Mouse (Mus musculus) bone marrow, adult 2 months (tissue): ENCODE measurements around the gene Nabp1.

Source experiments
- CTCF ChIP-seq: fragments of 200-500 bp; IDR thresholded peaks from 2 replicates; pipeline ENCODE4 v1.5.1; 2011; ENCODE audit warnings: low read length, control low read depth; ENCODE audit not compliant: control insufficient read depth, insufficient read depth
- POLR2A ChIP-seq: fragments of 200-500 bp; IDR thresholded peaks from 2 replicates; pipeline ENCODE4 v1.6.1; 2011; ENCODE audit warnings: low read depth, mild to moderate bottlenecking, control low read depth, low read length, borderline replicate concordance; ENCODE audit not compliant: control insufficient read depth

- TF ChIP-seq POLR2A (no peak), CTCF (no peak)
These were observed 753 bp upstream of the Nabp1 start for GRCm38 (mm10) chr1:51479027-51479329.
